Mouse (Mus musculus) 416B (cell line): ENCODE measurements around the gene Pou6f1.
A peak's percentile ranks its signal among the peaks of the same experiment; 100 is the strongest.
"Not testable (repeated sequence)": the region's sequence is repeated elsewhere in the genome, so short reads cannot be mapped to it uniquely, and the experiment has no call there.

Experiments used
- DNase-seq: peaks from one replicate; pipeline ENCODE4 v3.0.0; 2011; ENCODE audit warnings: low read depth

Pou6f1 gene

DNA sequence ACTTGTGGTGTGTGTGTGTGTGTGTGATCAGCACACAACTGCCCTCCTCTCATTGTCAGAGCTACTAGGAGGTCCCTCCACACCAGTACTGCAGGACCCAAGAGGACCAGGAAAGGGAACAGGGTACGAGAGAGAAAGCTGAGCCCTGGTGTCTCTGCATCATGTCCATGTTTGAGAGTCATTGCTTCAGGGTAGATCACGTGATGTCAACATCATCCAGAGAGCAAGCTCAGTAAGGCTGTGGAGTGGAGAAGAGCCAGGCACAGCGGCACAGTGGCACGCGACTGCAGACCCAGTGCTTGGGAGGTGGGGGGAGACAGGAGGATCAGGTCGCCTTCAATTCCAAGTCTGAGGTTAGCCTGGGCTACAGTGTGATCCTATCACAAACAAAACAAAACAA is 23.4 kb downstream of the Pou6f1 start:
- no peak for DNase-seq

DNA sequence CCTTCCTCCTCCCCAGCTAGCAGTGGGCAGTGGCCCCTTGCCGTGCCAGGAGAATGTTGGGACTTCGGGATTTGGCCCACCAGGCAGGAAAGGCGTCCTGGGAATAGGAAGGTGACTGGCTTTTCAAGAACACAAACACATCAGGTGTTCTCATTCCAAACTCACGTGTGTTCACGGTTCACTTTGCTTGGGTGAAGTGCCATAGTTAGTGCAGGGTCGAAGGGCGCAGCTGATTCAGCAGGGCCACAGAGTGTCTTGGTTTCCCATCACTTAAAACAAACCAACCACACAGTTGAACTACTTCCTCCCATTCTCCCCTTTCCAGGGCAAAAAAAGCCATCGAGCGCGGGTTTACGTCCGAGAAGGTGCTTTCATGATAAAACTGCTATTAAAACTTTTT is 24.4 kb downstream of the Pou6f1 start:
- DNase-seq: no peak

DNA sequence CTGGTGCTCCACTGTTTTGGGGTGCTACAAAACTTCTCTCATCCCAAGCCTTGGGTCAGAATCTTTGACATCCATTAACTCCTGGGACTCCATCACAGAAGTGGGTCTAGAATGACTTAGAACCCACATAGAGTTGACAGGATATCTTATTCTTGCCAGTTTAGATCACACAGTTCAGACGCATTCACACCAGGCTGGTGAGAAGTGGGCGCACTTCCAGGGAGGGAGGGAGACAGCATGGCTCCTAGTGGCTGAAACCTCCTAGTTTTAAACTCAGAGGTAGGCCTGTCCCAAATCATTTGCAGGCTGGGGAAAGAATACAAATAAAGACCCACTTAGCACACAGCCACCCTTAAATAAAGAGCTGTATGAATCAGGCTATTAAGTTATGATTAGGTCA is 25.4 kb downstream of the Pou6f1 start:
- DNase-seq: no peak

DNA sequence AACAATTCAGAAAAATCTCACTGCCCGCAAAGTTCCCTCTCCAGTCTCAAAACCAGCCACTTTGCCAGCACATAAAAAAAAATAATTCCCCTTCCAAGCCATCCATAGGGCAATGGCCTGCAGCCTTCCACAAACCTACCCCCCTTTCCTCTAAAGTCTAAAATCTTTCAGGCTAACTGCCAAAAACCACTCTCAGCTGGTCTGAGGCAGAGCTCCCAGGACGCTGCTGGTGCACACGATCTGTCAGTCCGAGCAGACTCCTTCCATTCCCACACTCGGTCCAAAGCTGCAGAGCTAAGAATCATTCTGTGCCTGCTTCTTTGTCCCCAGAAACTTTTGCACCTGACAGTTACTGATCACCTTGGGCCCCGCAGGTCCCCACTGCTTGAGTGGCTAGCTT is 25.8 kb downstream of the Pou6f1 start:
- no peak for DNase-seq

DNA sequence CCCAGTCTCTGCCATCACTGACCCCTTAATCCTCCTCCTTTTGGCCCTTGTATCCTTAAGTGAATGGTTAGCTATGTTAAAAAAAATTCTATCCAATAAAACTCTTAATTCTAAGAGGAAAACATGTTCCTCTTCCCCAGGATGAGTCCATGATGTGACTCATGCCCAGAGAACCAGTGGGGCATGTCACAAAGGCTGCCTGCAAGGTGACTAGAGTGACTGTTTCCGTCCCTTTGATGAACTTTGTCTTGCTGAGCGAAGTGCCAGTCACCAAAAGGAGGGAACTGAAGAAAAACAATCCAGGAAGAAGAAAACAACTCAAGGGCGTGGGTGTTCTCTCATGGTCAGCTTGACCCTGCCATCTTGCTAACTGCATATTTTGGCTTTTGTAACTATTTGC is 30.5 kb downstream of the Pou6f1 start:
- DNase-seq: no peak

DNA sequence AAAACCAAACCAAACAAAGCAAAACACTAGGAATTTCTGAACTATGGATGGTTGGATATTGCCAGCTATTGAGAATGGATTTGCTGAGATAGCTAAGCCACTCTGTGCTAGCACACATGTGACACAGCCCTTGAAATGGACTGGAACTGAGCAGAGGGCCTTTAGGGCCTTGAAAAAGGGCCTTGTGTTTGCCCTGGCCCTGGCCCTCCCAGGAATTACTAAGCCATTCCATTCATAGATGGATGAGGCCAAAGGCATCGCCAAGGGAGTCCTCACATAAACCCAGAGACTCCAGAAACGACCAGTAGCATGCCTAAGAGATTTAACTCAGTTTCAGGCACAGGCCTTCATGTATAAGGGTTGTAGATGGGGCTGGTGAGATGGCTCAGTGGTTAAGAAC is 33.3 kb downstream of the Pou6f1 start:
- no peak for DNase-seq

DNA sequence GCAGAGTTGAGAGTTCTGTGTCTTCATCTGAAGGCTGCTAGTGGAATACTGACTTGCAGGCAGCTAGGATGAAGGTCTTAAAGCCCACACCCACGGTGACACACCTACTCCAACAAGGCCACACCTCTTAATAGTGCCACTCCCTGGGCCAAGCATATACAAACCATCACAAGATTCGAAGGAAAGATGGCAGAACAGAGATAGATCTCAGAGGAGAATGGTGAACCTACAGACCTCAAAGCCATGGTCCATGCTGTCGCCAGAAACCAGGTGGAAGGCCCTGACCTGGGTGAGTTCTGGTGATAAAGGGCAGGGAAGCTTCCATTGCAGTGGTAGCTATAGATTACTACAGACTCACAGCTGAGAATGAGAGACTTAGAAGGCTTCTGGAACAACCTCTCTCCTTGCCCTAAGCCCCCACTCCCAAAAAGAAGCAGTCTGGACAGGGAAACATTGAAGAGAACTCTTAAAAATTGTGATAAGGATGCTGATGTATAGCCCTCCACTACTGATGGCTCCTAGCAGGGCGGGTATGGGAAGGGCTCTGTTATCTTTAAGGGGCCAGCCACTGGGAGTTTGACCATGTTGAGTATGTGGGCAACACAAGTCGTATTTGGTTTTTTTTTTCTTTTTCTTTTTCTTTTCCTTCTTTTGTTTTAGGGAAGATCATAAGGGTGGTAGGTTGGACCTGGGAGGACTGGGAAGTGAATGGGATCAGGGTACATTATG is 41.9 kb downstream of the Pou6f1 start:
- no peak for DNase-seq

DNA sequence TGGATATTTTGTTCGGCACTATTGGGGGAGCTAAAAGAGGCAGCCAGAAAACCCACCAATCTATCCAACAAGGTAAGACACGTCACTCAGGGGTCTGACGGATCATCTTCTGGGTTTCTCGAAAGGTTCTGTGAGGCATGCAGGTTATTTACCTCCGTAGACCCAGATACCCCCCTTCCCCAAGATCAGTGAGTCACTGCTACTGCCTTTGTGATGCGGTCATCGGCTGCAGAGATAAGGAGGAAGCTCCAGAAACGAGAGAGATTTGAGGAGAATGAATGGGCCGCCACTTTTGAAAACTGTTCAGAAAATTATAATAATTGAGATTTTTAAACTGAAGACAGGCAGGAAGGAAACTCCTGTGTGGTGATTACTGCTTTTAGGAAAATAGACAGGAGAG is 43.4 kb downstream of the Pou6f1 start:
- DNase-seq: no peak

DNA sequence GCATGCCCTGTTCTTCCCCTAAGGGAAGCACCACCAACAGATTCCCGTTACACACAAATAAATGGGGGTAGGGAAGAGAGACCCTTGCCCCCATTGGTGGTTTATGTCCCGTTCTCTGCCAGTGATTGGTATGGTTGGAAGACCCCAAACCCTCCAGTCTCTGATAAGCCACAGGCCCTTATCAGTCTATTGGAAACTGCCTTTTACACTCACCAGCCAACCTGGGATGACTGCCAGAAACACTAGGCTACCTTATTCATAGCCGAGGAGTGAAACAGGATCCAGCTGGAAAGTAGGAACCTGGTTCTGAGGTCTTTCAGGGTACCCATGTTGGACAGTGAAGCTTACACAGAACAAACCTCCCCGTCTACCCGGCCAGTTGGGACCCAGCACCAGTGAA is 43.8 kb downstream of the Pou6f1 start:
- no peak for DNase-seq

DNA sequence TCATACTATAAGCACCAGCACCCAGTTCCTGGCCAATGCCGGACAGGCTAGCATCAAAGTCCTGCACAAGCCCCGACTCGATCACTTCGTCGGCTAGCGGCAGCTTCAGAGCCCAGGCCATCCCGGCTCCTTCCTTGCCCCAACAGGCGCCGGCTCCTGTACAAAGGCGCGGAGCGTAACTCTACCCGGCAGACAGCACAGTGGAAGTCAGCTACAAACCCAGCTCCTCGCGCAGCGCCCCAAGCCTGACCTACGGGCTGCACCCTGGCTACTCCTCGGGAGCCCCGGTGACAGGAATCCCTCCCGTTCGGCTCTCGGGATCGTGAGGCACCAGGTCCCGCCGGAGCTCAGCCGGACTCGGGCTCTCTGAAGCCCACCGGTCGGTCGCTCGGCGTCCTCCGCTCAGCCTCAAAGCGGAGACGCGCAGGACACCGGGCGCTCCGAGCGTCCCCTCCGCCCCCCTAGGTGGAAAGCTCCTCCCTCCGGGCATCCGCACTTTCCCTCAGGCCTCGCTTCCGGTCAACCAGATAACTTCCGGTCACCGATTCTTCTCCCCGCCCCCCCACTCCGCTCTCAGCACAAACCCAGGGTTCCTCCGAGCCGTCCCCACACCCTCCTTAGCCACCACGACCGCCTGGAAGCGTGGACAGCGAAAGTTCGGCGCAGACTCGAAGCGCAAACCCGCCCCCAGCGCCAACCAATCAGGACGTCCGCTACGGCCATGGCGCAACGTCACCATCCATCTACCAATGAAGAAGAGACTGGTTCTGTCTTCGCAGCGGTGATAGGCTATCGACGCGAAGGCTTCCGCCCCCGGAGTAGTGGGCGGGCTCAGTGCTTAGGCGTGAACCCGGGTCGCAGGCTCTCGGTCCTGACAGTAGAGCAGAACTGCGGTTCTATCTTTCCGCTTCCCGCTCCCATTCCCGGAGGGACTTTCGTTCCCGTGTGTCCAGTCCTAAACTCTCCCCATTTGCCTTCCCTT is 48.2 kb downstream of the Pou6f1 start, which contains the start of gene Tfcp2:
Gene Tfcp2 (minus strand): TSS at position 683 of the 982 bp plus-strand sequence.
- peak; percentile 99 for DNase-seq

DNA sequence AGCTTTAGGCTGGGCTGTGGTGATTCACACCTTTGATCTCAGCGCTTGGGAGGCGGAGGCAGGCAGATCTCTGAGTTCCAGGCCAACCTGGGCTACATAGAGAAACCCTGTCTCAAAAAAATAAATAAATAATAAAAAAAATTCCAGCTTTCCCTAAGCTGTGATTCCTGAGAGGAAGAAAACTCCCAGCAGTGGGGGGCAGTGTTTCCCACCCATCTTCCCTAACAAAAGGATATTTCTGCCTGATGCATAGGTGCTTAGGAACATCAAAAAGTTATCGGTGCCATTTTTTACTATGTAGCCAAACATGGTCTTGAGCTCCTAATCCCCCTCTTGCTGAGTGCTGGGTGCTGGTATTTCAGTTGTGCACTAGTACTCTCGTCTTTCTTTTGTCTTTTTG is 49.5 kb downstream of the Pou6f1 start:
- DNase-seq: no peak

DNA sequence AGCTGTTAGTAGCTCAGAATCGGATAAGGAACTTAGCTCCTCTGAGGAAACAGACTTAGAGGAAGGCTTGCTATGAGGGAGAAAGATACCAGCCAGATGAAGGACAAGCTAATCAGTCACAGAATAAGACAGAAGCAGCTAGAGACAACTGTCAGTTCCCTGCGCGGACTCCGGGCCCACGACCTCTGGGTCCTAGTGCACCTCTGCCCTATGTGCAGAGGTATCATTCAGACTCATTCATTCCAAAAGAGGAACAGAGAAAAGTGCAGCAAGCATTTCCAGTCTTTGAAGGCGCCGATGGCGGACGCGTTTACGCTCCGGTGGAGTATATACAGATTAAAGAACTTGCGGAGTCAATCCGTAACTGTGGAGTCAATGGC is 56.1 kb downstream of the Pou6f1 start:
- not testable (repeated sequence) for DNase-seq

DNA sequence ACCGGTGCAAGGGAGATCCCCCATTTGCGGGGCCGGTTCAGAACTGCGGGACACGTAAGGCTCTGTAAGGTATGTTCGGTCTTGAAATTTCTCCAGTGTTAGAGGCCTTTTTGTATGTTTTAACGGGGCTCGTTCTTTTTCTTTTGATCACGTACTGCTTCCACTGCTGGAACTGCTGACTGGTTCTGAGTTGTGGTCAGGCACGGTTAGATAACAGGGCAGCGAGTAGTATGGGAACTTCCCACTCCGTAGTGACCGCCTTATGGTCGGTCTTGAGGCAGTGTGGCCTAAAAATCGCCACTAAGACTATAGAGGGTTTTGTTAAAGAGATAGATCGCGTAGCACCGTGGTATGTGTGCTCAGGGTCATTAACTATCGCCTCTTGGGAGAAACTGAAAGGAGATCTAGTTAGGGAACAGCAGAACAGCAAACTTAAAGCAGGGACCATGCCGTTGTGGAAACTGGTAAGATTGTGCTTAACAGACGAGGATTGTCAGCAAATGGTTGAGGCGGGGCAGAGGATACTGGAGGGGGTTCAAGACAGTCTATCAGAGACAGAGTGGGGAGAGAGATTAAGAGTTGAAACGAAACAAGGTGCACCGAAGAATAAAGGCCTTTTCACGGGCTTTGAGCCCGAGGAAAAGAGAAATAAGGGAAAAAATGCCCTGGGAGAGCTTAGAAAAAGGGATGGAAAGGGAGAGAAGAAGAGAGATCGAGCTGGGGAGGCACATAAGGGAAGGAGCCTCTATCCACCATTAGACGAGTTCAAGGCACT is 56.7 kb downstream of the Pou6f1 start:
- not testable (repeated sequence) for DNase-seq

DNA sequence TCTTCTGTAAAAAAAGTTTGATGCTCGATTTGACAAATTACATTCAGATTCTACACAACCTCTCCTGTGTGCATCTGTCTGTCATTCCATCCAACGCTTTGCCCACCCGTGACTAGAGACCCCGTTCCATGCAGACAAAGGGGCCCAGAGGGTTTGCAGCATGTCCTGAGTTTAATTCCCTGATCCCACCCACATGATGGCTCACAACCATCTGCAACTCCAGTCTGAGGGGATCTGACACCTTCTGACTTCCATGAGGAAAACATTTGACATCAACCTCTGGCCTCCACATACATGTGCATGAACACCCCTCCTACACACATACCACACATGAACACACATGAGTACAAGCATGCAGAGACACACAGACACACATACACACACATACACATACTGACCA is 58.4 kb downstream of the Pou6f1 start:
- DNase-seq: no peak

DNA sequence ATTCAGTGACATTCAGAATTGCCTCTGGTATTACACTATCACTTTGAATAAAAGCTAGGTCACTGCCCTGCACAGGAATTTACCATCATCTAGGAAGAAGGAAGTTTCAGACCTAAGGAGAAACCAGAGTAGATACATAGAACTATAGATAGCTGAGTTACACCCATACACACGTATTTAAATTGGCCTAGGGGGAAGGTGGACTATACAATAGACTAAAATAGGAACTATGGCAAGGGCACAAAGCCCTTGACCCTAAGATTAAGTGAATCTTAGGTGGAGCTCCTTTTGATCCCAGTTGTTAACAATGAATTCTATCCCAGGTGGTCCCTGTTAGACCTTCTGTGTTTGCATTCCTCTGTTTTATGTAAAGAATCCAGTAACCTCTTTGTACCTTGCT is 58.8 kb downstream of the Pou6f1 start:
- DNase-seq: not testable (repeated sequence)

DNA sequence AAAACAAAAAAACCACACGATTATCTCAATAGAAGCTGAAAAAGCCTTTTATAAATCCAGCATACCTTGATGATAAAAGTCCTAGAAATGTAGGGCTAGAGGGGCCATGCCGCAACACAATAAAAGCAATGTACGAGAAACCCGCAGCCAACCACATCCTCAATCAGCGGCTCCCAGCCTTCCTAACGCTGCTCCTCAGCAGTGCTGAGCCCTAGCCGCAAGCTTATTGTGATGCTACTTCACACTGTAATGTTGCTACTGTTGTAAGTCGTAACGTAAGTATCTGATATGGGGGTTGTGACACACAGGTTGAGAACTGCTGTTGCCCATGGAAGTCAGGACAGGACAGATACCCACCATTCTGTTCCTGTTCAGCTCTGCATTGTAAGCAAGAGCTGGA is 60.4 kb downstream of the Pou6f1 start:
- peak; percentile 14 for DNase-seq

DNA sequence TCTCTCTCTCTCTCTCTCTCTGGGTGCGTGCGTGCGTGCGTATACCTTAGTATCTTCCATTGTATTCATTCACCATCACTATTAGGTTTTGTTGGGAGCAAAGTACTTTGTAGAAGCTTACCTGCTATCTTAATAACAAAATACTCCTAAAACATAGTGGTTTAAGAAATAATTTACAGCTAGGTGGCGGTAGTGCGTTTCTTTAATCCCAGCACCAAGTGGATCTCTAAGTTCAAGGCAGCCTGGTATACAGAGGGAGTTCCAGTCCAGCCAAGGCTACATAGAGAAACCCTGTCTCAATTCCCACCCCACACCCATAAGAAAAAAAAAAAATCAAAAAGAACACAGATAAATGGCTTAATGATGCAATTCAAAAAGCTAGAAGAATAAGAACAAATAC is 61.9 kb downstream of the Pou6f1 start:
- peak; percentile 87 for DNase-seq

DNA sequence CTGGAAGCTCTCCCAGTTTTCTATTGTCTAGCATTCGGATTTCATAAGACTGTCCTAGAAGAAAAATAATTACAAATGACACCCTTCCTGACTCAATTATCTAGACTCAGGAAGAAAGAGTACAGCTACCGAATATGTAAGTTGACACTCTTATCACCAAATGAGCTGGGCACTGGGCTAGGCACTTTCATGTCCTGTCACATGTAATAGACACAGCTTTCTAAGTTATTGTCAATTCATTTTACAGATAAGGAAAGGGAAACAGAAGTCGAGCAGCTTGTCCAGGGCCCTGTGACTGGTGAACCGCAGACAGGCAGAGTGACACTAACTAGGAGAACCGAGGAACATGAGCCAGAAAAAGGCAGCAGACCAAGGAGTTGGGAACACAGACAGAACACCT is 71.9 kb downstream of the Pou6f1 start:
- no peak for DNase-seq

DNA sequence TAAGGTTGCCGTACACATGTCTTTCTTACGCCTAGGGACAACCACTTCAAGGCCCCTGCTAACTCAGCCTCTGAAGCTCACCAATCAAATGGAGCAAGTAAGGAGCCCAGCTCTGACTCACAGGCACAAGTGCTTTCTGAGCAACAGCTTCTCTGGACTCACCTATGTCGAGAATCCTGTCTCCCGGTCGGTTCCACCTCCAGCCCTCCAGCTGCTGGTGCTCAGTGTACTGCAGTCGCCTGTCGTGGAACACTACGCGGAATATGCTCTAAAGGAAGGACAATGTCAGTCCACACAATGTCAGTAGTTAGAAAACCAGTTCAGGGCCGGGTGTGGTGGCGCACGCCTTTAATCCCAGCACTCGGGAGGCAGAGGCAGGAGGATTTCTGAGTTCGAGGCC is 74.4 kb downstream of the Pou6f1 start:
- DNase-seq: no peak
